Mouse (Mus musculus): Measurements from ENCODE around the gene Gjb5. TPM values are rescaled to one million over a fixed set of nuclear protein-coding genes. Genes with fewer than 3 reads are reported as not detected.

The Gjb5 gene
- polyA plus RNA-seq, 1 experiment: 0.17 TPM

DNA sequence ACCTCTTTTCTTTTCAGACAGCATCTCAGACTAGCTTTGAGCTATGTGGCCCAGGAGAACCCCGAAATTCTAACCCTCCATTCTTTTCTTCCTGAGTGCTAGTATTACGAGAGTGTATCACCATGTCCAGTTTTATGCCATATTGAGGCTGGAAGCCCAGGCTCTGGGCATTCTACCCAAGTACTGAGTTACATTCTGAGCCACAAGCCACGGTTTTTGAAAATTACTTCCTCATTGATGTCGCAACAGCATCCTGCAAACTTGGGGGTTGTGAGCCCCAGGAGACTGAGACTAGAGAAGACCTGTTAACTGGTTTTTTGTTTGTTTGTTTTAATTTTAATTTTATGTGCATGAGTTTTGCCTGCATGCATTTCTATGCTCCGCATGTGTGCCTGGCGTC is 30.2 kb downstream of the Gjb5 start:
- Histone ChIP-seq H3K27me3 (ENCODE audit: control insufficient read depth, insufficient read depth, insufficient read length) (no peaks in the 10 kb centered on the region), H3K79me2 (ENCODE audit: control insufficient read depth, insufficient read depth) (no peaks in the 10 kb centered on the region), H3K4me2 (ENCODE audit: low read depth) (peak overlapping the region; percentile 72), H3K4me3 (no peak overlapping the region), H3K36me3 (ENCODE audit: control insufficient read depth, insufficient read depth) (no peaks in the 10 kb centered on the region), H3ac (ENCODE audit: control insufficient read depth, insufficient read length) (no peak overlapping the region)
- TF ChIP-seq E2F4 (IDR thresholded peaks at IDR 0.05; ENCODE audit: insufficient read depth) (no peak), TCF3 (IDR thresholded peaks at IDR 0.05; ENCODE audit: insufficient read length, low read depth) (no peak), USF1 (IDR thresholded peaks at IDR 0.05; ENCODE audit: low read depth) (no peak), POLR2A (IDR thresholded peaks at IDR 0.05; ENCODE audit: insufficient read length, low read depth) (no peak), CEBPB (IDR thresholded peaks at IDR 0.05; ENCODE audit: insufficient read depth, poor library complexity, severe bottlenecking) (peak; percentile 84)

DNA sequence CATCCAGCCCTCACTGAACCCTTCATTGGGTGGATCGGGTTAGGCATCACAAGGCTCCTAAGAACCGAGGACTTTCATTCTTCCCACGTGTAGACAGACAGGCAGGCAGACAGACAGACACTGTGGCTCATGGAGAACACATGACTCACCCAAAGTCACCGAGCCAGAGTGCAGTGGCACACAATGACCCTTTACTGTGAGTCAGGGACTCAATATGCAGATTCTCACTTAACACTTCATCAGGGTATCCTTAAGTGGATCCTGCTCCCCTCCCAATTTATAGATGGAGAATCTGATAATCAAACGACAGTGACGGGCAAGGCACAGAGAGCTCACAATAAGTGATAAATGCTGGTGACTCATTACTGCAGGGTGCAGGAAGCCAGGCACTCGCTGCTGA is 30.7 kb downstream of the Gjb5 start:
- Histone ChIP-seq H3ac (ENCODE audit: control insufficient read depth, insufficient read length) (no peak overlapping the region), H3K27me3 (ENCODE audit: control insufficient read depth, insufficient read depth, insufficient read length) (no peaks in the 10 kb centered on the region), H3K36me3 (ENCODE audit: control insufficient read depth, insufficient read depth) (no peaks in the 10 kb centered on the region), H3K4me2 (ENCODE audit: low read depth) (peak overlapping the region; percentile 72), H3K79me2 (ENCODE audit: control insufficient read depth, insufficient read depth) (no peaks in the 10 kb centered on the region), H3K4me3 (no peak overlapping the region)
- TF ChIP-seq E2F4 (IDR thresholded peaks at IDR 0.05; ENCODE audit: insufficient read depth) (no peak), MAX (IDR thresholded peaks at IDR 0.05; ENCODE audit: low read depth) (no peak), USF1 (IDR thresholded peaks at IDR 0.05; ENCODE audit: low read depth) (peak; percentile 35)

GRCm38 (mm10) chr4:127325276-127325675 is 32.7 kb downstream of the Gjb5 start:
- H3K27me3 ChIP-seq (ENCODE audit: control insufficient read depth, insufficient read depth, insufficient read length): no peaks in the 10 kb centered on the region

GRCm38 (mm10) chr4:127324759-127325158 is 33.2 kb downstream of the Gjb5 start:
- Histone ChIP-seq H3K79me2 (ENCODE audit: control insufficient read depth, insufficient read depth) (no peaks in the 10 kb centered on the region), H3ac (ENCODE audit: control insufficient read depth, insufficient read length) (no peak overlapping the region), H3K4me2 (ENCODE audit: low read depth) (no peak overlapping the region), H3K4me3 (no peak overlapping the region), H3K36me3 (ENCODE audit: control insufficient read depth, insufficient read depth) (no peaks in the 10 kb centered on the region), H3K27me3 (ENCODE audit: control insufficient read depth, insufficient read depth, insufficient read length) (no peaks in the 10 kb centered on the region)
- no peak for TF ChIP-seq TCF3 (IDR thresholded peaks at IDR 0.05; ENCODE audit: insufficient read length, low read depth)

More at GRCm38 (mm10) chr4:127325276-127325675, 32.7 kb downstream of the Gjb5 start:
- Histone ChIP-seq H3K4me2 (ENCODE audit: low read depth) (no peak overlapping the region), H3ac (ENCODE audit: control insufficient read depth, insufficient read length) (no peak overlapping the region), H3K79me2 (ENCODE audit: control insufficient read depth, insufficient read depth) (no peaks in the 10 kb centered on the region), H3K36me3 (ENCODE audit: control insufficient read depth, insufficient read depth) (no peaks in the 10 kb centered on the region), H3K4me3 (no peak overlapping the region)
- TF ChIP-seq SRF (IDR thresholded peaks at IDR 0.05; ENCODE audit: control insufficient read depth, insufficient read length, low read depth) (no peak), REST (IDR thresholded peaks at IDR 0.05; ENCODE audit: insufficient read depth, insufficient read length) (no peak), MYOG (IDR thresholded peaks at IDR 0.05; ENCODE audit: control insufficient read depth in 1 of 3, insufficient read depth in 1 of 3, insufficient read length in 2 of 3, low read depth in 2 of 3) (no peak), TCF12 (IDR thresholded peaks at IDR 0.05; ENCODE audit: insufficient read depth, poor library complexity, severe bottlenecking) (no peak), CEBPB (IDR thresholded peaks at IDR 0.05; ENCODE audit: insufficient read depth, poor library complexity, severe bottlenecking) (no peak), MAX (IDR thresholded peaks at IDR 0.05; ENCODE audit: low read depth) (no peak)

DNA sequence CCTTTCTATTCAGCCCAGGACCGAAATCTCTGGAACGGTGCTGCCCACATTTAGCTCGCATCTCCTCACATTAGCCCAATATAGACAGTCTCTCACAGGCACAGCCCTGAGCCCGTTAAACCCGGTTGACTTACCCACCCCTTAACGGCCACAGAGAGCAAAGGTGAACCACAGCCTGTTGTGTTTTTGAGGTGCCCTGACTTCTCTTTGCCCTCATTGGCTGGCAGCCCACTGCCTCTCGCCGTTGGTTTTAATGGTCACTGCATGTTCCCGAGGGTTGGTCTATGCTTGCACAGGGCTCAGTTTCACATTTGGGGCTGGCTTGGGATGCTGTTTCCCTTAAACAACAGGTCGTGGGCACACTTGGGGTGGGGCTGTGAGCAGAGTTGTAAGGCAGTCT is 33.7 kb downstream of the Gjb5 start:
- TF ChIP-seq POLR2A (IDR thresholded peaks at IDR 0.05; ENCODE audit: insufficient read length, low read depth): no peak
- H3K27me3 ChIP-seq (ENCODE audit: control insufficient read depth, insufficient read depth, insufficient read length): no peaks in the 10 kb centered on the region
- no peaks in the 10 kb centered on the region for H3K36me3 ChIP-seq (ENCODE audit: control insufficient read depth, insufficient read depth)
- no peak overlapping the region for H3ac ChIP-seq (ENCODE audit: control insufficient read depth, insufficient read length)
- H3K4me2 ChIP-seq (ENCODE audit: low read depth): no peak overlapping the region
- H3K79me2 ChIP-seq (ENCODE audit: control insufficient read depth, insufficient read depth): no peaks in the 10 kb centered on the region
- H3K4me3 ChIP-seq: no peak overlapping the region

GRCm38 (mm10) chr4:127323651-127324050 is 34.3 kb downstream of the Gjb5 start:
- no peaks in the 10 kb centered on the region for H3K36me3 ChIP-seq (ENCODE audit: control insufficient read depth, insufficient read depth)
- H3ac ChIP-seq (ENCODE audit: control insufficient read depth, insufficient read length): no peak overlapping the region
- TF ChIP-seq MYOD1 (IDR thresholded peaks at IDR 0.05; ENCODE audit: control insufficient read depth in 1 of 3, insufficient read length in 2 of 3, low read depth in 2 of 3): no peak
- no peak for TF ChIP-seq REST (IDR thresholded peaks at IDR 0.05; ENCODE audit: insufficient read depth, insufficient read length)
- TF ChIP-seq POLR2A (IDR thresholded peaks at IDR 0.05; ENCODE audit: insufficient read length, low read depth): no peak
- no peak for TF ChIP-seq MYOG (IDR thresholded peaks at IDR 0.05; ENCODE audit: control insufficient read depth in 1 of 3, insufficient read depth in 1 of 3, insufficient read length in 2 of 3, low read depth in 2 of 3)
- TF ChIP-seq E2F4 (IDR thresholded peaks at IDR 0.05; ENCODE audit: insufficient read depth): no peak
- TF ChIP-seq CEBPB (IDR thresholded peaks at IDR 0.05; ENCODE audit: insufficient read depth, poor library complexity, severe bottlenecking): no peak
- no peak for TF ChIP-seq POLR2AphosphoS2 (IDR thresholded peaks at IDR 0.05; ENCODE audit: insufficient read length, low read depth)
- TF ChIP-seq MAX (IDR thresholded peaks at IDR 0.05; ENCODE audit: low read depth): no peak
- TF ChIP-seq USF1 (IDR thresholded peaks at IDR 0.05; ENCODE audit: low read depth): no peak
- TF ChIP-seq TCF12 (IDR thresholded peaks at IDR 0.05; ENCODE audit: insufficient read depth, poor library complexity, severe bottlenecking): no peak

More at GRCm38 (mm10) chr4:127323651-127324050, 34.3 kb downstream of the Gjb5 start:
- no peaks in the 10 kb centered on the region for H3K27me3 ChIP-seq (ENCODE audit: control insufficient read depth, insufficient read depth, insufficient read length)
- H3K4me3 ChIP-seq: no peak overlapping the region
- H3K79me2 ChIP-seq (ENCODE audit: control insufficient read depth, insufficient read depth): no peaks in the 10 kb centered on the region
- no peak overlapping the region for H3K4me2 ChIP-seq (ENCODE audit: low read depth)

Measured in myocyte (in vitro differentiated cells).